In the genomic region with DNA sequence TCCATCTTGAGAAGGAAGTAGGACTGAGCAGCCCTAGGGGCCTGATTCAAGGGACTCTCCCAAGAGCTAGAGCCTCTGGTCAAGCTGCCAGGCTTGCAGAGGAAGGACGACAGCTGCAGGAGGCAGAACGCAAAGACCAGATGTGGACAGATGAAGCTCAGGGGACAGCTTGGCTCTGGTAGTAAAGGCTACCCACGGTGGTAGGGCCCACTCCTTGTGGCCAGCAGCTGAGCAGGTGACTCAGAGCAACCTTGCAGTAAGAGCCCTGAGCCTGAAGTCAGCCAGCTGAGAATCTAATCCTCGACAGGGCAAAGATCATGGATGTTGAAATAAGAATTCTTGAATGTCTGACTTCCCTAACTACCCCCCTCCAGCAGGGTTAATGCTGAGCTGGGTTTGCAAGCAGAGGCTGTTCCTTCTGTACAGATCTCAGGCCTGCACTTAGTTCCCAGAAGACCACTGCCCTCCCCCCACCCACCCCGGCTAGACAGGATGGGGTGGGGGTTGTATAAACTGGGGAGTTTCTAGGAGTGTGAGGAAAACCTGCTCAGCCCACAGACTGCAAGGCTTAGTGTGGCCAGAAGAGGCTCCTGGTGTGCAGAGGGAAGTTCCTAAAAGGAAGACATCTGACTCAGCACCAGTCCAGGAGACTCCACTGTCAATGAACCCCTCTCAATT, we compare ENCODE assay signal across 1 mouse cellular context.
TF ChIP-seq lines count a peak whose summit lies in the region.

No protein-coding gene starts in this region.

TF ChIP-seq in CH12.LX, 34 proteins besides CTCF, POLR2A, EP300 and RAD21 (continued from another document):
- no peak for TF ChIP-seq TBP (conservative IDR thresholded peaks at IDR 0.05; ENCODE audit: low read depth, low read length)
